Mouse (Mus musculus): ENCODE measurements at regions not wholly inside any gene's neighbourhood (a gene's known extent, or its start where the extent isn't known, plus 50 kb on each side); places are given as distances from the start of the nearest gene placed in this dataset.

DNA sequence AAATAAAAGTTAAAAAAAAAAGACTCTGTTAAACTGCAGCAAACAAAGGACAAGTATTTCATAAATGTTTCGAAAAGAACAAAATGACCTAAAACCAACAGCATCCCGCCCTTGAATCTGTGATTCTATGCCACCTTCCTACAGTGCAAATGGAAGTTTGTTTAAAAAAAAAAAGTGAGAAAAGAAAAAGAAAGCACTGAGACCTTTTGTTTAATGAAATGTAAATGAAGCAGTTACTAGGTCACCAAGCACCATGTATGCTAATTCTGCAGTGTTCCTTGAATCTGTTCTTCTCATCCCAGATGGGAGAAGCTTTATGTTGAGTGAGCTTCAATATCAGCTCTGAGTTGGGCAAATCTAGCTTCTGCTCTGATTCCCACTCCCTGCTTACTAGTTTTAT lies 64.8 kb downstream of the Dnajb9 start:
- no peak for DNase-seq (ENCODE audit: extremely low spot score in 1 of 2, low spot score in 2 of 2)
- intact Hi-C loops (cut with DNase I), result no loop called here

GRCm38 (mm10) chr12:44139026-44139425 lies 71.1 kb downstream of the Dnajb9 start:
- no peak for DNase-seq (ENCODE audit: extremely low spot score in 1 of 2, low spot score in 2 of 2)

GRCm38 (mm10) chr12:44128874-44129273 lies 81.3 kb downstream of the Dnajb9 start:
- no peak for DNase-seq (ENCODE audit: extremely low spot score in 1 of 2, low spot score in 2 of 2)
- intact Hi-C loops (cut with DNase I), result no loop called here

More at GRCm38 (mm10) chr12:44139026-44139425, 71.1 kb downstream of the Dnajb9 start:
- intact Hi-C loops (cut with DNase I), result no loop called here

GRCm38 (mm10) chr12:44105085-44105484 lies 105.0 kb downstream of the Dnajb9 start:
- intact Hi-C loops (cut with DNase I), result loop anchor here (10.0 kb wide), 1 partner anchor 280 kb away; no protein-coding TSS in a partner anchor
- peak in 1 of 2 experiments; percentile 34 for DNase-seq (ENCODE audit: extremely low spot score in 1 of 2, low spot score in 2 of 2)

GRCm38 (mm10) chr12:44099188-44099587 lies 110.9 kb downstream of the Dnajb9 start:
- intact Hi-C loops (cut with DNase I), result no loop called here
- no peak for DNase-seq (ENCODE audit: extremely low spot score in 1 of 2, low spot score in 2 of 2)

GRCm38 (mm10) chr12:44071766-44072165 lies 138.4 kb downstream of the Dnajb9 start:
- intact Hi-C loops (cut with DNase I), result no loop called here

GRCm38 (mm10) chr12:44056493-44057163 lies 153.5 kb downstream of the Dnajb9 start:
- intact Hi-C loops (cut with DNase I), result no loop called here

More at GRCm38 (mm10) chr12:44071766-44072165, 138.4 kb downstream of the Dnajb9 start:
- DNase-seq (ENCODE audit: extremely low spot score in 1 of 2, low spot score in 2 of 2), result no peak

GRCm38 (mm10) chr12:44045806-44046205 lies 164.3 kb downstream of the Dnajb9 start:
- no peak for DNase-seq (ENCODE audit: extremely low spot score in 1 of 2, low spot score in 2 of 2)
- intact Hi-C loops (cut with DNase I), result no loop called here

More at GRCm38 (mm10) chr12:44056493-44057163, 153.5 kb downstream of the Dnajb9 start:
- no peak for DNase-seq (ENCODE audit: extremely low spot score in 1 of 2, low spot score in 2 of 2)

DNA sequence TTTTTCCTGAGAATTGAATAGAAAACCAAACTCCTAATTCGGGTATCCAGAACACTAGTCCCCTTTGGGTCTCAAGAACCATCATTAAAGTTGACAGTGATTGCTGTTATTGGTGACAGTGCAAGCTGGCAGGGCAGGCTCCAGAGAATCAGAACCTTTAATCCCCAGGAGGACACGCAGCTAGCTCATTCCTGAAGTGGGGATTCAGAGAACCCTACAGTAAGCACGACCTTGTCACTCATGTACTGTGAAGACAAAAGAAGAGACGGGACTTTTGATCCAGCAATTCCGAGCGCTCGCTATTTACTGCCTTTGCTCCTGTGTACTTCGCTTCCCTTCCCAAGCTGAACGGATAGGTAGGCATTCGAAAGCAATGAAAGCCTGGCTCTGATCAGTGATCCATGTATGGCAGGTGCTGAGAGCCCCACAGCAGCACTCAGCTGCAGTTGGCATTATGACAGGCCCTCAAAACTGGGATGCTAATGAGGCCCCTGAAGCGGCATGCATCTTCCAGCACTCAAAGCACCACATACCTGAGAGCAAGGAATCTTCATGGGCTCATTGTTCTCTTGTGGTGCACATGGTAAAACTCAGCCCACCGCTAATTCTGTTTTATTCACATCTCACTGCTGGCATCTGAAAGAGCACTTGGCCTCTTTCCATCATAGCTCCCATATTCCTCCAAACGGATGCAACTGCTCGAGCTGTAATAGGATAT lies 165.6 kb downstream of the Dnajb9 start:
- DNase-seq (ENCODE audit: extremely low spot score in 1 of 2, low spot score in 2 of 2), result peak in 1 of 2 experiments; percentile 16
- intact Hi-C loops (cut with DNase I), result no loop called here

GRCm38 (mm10) chr12:44006795-44007194 lies 203.3 kb downstream of the Dnajb9 start:
- DNase-seq (ENCODE audit: extremely low spot score in 1 of 2, low spot score in 2 of 2), result no peak
- intact Hi-C loops (cut with DNase I), result no loop called here

- DNase-seq (ENCODE audit: extremely low spot score in 1 of 2, low spot score in 2 of 2), result no peak
- intact Hi-C loops (cut with DNase I), result no loop called here
Observed at GRCm38 (mm10) chr12:43983548-43983947, 226.6 kb downstream of the Dnajb9 start.

DNA sequence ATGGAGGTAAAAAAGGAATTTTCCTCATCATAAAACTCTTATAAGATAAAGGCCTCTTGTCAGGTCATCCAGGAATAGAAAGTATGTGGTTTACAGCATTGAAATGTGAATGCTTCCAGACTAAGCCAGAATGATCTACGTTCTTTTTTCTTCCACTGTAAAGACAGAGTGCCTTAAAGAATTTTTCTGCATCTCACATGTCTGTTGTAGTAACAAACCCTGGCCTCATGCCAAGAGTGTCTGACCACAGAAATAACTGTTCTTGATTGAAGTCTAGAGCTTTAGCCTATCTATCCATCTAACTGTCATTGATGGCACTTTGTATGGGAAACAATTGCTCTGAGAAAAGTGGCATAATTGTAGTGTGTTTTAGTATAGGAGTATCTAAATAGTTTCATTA lies 246.2 kb downstream of the Dnajb9 start:
- intact Hi-C loops (cut with DNase I), result no loop called here

DNA sequence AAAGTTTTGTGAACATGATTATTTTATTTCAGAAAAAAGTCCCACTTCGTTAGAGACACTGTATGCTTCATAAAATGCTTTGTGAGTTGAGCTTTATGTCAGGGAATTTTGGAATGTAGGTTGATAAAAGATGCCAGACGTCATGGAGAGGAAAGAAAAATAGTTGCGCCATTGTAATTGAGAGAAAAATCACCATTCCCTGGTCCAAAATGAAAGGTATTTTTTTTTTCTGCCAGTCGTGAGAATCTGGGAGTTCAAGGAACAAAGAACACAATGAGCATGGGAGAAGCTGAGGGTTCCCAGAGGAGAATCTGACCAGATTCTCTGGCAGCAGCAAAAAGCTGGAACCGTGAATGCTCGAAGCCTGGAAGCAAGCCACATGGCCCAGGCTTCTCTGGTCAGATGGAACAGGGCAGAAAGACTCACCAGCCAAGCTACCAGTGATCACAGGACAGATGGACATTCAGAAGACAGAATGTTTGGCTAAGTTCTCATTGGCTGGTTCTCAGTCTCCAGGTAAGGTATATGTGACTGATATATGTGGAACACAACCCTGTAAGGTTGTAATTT lies 247.5 kb downstream of the Dnajb9 start:
- peak; percentile 22 to 24 for DNase-seq (ENCODE audit: extremely low spot score in 1 of 2, low spot score in 2 of 2)
- intact Hi-C loops (cut with DNase I), result no loop called here

More for the DNA sequence above, 246.2 kb downstream of the Dnajb9 start:
- DNase-seq (ENCODE audit: extremely low spot score in 1 of 2, low spot score in 2 of 2), result peak in 1 of 2 experiments; percentile 18

DNA sequence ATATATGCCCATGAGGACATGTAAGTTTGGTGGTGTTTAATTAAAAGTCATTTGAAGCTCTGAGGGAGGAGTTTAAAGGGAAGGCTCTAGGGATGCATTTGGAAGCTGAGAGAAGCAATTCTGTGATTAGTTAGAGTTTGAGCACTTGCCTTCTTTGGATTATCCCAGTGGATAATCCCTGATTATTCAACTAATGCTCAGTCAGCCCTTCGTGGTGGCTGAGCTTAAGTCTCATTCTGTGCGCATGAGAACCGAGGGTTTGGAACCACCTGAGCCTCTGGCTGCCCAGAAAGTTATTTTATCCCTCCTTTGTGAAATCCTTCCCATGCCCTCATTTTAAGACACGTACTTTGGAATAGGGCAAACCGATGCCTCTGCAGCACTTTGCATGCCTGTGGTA lies 285.9 kb downstream of the Dnajb9 start:
- intact Hi-C loops (cut with DNase I), result no loop called here
- no peak for DNase-seq (ENCODE audit: extremely low spot score in 1 of 2, low spot score in 2 of 2)

GRCm38 (mm10) chr12:43920396-43920795 lies 289.7 kb downstream of the Dnajb9 start:
- DNase-seq (ENCODE audit: extremely low spot score in 1 of 2, low spot score in 2 of 2), result no peak
- intact Hi-C loops (cut with DNase I), result no loop called here

GRCm38 (mm10) chr12:43919114-43919513 lies 291.0 kb downstream of the Dnajb9 start:
- intact Hi-C loops (cut with DNase I), result no loop called here
- no peak for DNase-seq (ENCODE audit: extremely low spot score in 1 of 2, low spot score in 2 of 2)

GRCm38 (mm10) chr12:43916779-43917178 lies 293.3 kb downstream of the Dnajb9 start:
- DNase-seq (ENCODE audit: extremely low spot score in 1 of 2, low spot score in 2 of 2), result no peak
- intact Hi-C loops (cut with DNase I), result no loop called here

- intact Hi-C loops (cut with DNase I), result no loop called here
- no peak for DNase-seq (ENCODE audit: extremely low spot score in 1 of 2, low spot score in 2 of 2)
Observed at GRCm38 (mm10) chr12:43899273-43899672, 310.9 kb downstream of the Dnajb9 start.

GRCm38 (mm10) chr12:43885596-43885995 lies 324.5 kb downstream of the Dnajb9 start:
- DNase-seq (ENCODE audit: extremely low spot score in 1 of 2, low spot score in 2 of 2), result no peak
- intact Hi-C loops (cut with DNase I), result no loop called here

- DNase-seq (ENCODE audit: extremely low spot score in 1 of 2, low spot score in 2 of 2), result no peak
- intact Hi-C loops (cut with DNase I), result no loop called here
Observed at GRCm38 (mm10) chr12:43860479-43860878, 349.6 kb downstream of the Dnajb9 start.

All from left cerebral cortex, postnatal 10 days (tissue).